Mouse (Mus musculus) liver, embryonic 13.5 days (tissue): ENCODE measurements around the gene Fam217b. TPM values are rescaled to one million over a fixed set of nuclear protein-coding genes. Genes with fewer than 3 reads are reported as not detected.

Experiments used
- ATAC-seq: fragments of 200-750 bp; cut with Nextera tagmentation; 2 replicates; pipeline ENCODE4 v1.8.0; 2017; ENCODE audit warnings: low read depth, mild to moderate bottlenecking, moderate number of reproducible peaks, moderate library complexity
- DNase-seq: peaks from one replicate; pipeline ENCODE4 v3.0.0; 2022
- H3K27ac ChIP-seq: fragments of 300-500 bp; sonication (generic); 2 replicates; pipeline ENCODE4 v1.5.1; 2015; ENCODE audit warnings: moderate library complexity, mild to moderate bottlenecking, inconsistent platforms
- H3K27me3 ChIP-seq: fragments of 300-500 bp; sonication (generic); 2 replicates; pipeline ENCODE4 v1.6.1; 2015; ENCODE audit warnings: mild to moderate bottlenecking, inconsistent platforms
- H3K36me3 ChIP-seq: fragments of 300-500 bp; sonication (generic); 2 replicates; pipeline ENCODE4 v1.6.1; 2015; ENCODE audit warnings: mild to moderate bottlenecking, inconsistent platforms
- H3K4me1 ChIP-seq: fragments of 300-500 bp; sonication (generic); replicated peaks from 2 replicates; pipeline ENCODE4 v1.6.1; 2015; ENCODE audit warnings: inconsistent platforms
- H3K4me2 ChIP-seq: fragments of 300-500 bp; sonication (generic); 2 replicates; pipeline ENCODE4 v1.6.1; 2015; ENCODE audit warnings: inconsistent platforms, mild to moderate bottlenecking, moderate library complexity
- H3K4me3 ChIP-seq: fragments of 300-500 bp; sonication (generic); replicated peaks from 2 replicates; pipeline ENCODE4 v1.5.1; 2015; ENCODE audit warnings: mild to moderate bottlenecking, inconsistent platforms
- H3K9ac ChIP-seq: fragments of 300-500 bp; sonication (generic); 2 replicates; pipeline ENCODE4 v1.6.1; 2015; ENCODE audit warnings: mild to moderate bottlenecking, inconsistent platforms
- H3K9me3 ChIP-seq: fragments of 300-500 bp; sonication (generic); replicated peaks from 2 replicates; pipeline ENCODE4 v1.6.1; 2016; ENCODE audit warnings: inconsistent platforms
- WGBS: fragments of 180-500 bp; shearing (Covaris S2); methylation state at CpG from one replicate; pipeline ENCODE4 v1.1.7; 2015; ENCODE audit not compliant: insufficient replicate concordance; 5-methylcytosine and 5-hydroxymethylcytosine counted together
- polyA plus RNA-seq: library from polyadenylated mRNA; unstranded; fragments of >200 nt; fragmentation: Nextera tagmentation; extraction: Ambion mirVana; gene quantifications from 2 replicates; pipeline ENCODE4 v1.2.1, GENCODE M21; 2015

The Fam217b gene
- polyA plus RNA-seq, 1 experiment from 2014 or later = 1.1 TPM

- 0 out of 2 replicates have a peak, but pooled peaks cover 4% of the 10 kb centered on the region for H3K36me3 ChIP-seq
- no peak for DNase-seq
- no peaks in the 10 kb centered on the region for H3K9me3 ChIP-seq
- H3K27ac ChIP-seq = no peak overlapping the region
- no peak overlapping the region for H3K4me3 ChIP-seq
- no peak overlapping the region for H3K9ac ChIP-seq
- 69% methylated on average over 9 of the region's 9 CpGs for WGBS
- H3K4me2 ChIP-seq = no peak overlapping the region
- H3K27me3 ChIP-seq = no peaks in the 10 kb centered on the region
- ATAC-seq = no peak
- peaks cover 19% of the 10 kb centered on the region for H3K4me1 ChIP-seq
These were observed 6.3 kb downstream of the Fam217b start for GRCm38 (mm10) chr2:178420576-178420975.

DNA sequence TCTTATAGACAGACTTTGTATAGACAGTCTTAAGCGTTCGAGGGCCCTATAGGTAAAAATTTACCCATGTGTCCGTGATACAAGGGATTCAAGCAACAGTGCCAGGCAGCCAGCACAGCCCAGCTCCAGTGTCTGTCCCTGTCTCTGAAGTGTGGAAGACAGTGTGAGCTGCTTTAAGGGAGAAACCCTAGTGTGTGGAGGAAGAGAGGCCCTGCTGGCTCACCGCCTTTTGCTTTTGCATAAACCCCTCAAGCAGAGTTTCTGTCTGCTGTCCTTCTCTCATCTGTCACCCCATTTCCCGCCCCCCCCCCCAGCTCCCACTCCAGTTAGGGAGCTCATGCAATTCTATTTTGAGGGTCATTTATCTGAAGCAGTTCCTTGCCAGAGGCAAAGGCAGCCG, 7.3 kb downstream of the Fam217b start:
- H3K9me3 ChIP-seq = no peaks in the 10 kb centered on the region
- no peak overlapping the region for H3K4me3 ChIP-seq
- DNase-seq (no peak), ATAC-seq (no peak)
- H3K9ac ChIP-seq = no peak overlapping the region
- WGBS = 46% methylated on average over 6 of the region's 6 CpGs
- 0 out of 2 replicates have a peak, but pooled peaks cover 4% of the 10 kb centered on the region for H3K36me3 ChIP-seq
- no peak overlapping the region for H3K4me2 ChIP-seq
- H3K4me1 ChIP-seq = peaks cover 10% of the 10 kb centered on the region
- H3K27ac ChIP-seq = no peak overlapping the region
- no peaks in the 10 kb centered on the region for H3K27me3 ChIP-seq

DNA sequence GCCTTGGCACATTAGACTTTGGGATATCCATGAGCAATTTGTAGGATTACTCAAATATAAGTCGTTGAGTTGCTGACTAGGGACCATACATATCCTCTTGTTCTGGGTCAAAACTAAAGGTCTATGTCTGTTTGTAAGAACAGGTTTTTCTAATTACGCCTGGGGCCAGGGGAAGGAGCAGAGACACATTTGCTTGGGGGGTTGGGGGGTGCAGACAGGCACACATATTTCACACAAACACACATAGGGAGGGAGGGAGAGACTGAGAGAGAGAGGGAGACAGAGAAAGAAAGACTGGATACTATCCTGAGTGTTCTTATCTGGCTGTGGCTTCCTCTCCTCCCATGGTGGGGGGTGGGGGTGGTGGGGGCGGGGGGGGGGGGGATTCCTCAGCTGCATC, 7.9 kb downstream of the Fam217b start:
- ATAC-seq (no peak), DNase-seq (no peak)
- H3K27ac ChIP-seq = no peak overlapping the region
- peaks cover 4% of the 10 kb centered on the region; the same call in 1 of the 2 replicates for H3K4me1 ChIP-seq
- 0 out of 2 replicates have a peak, but pooled peaks cover 4% of the 10 kb centered on the region for H3K36me3 ChIP-seq
- no peaks in the 10 kb centered on the region for H3K27me3 ChIP-seq
- no peaks in the 10 kb centered on the region for H3K9me3 ChIP-seq
- H3K9ac ChIP-seq = no peak overlapping the region
- no peak overlapping the region for H3K4me2 ChIP-seq
- WGBS = 14% methylated on average over 3 of the region's 3 CpGs
- no peak overlapping the region for H3K4me3 ChIP-seq

DNA sequence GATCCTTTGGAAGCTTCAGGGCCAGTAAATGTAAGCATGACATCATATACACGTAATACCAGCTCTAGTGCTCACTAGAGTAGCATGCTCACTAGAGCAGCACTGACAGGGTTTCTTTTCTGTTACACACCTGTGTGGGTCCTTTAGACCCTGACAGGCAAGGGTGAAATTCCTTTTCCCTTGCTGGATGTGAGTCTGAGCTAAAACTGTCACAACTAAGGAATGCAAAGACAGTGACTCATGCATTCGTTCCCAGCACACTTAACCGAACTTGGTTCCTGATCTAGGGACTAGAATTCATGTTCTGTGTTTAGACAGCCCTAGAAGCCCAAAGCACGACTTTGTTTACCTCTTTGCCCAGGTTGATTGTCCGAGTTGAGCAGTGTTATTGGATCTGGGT, 8.9 kb downstream of the Fam217b start:
- DNase-seq (no peak), ATAC-seq (no peak)
- H3K4me1 ChIP-seq = no peaks in the 10 kb centered on the region
- H3K4me2 ChIP-seq = no peak overlapping the region
- no peak overlapping the region for H3K9ac ChIP-seq
- no peak overlapping the region for H3K4me3 ChIP-seq
- 0 out of 2 replicates have a peak, but pooled peaks cover 4% of the 10 kb centered on the region for H3K36me3 ChIP-seq
- no peaks in the 10 kb centered on the region for H3K27me3 ChIP-seq
- 52% methylated on average over 5 of the region's 5 CpGs for WGBS
- H3K9me3 ChIP-seq = no peaks in the 10 kb centered on the region
- no peak overlapping the region for H3K27ac ChIP-seq

- H3K4me2 ChIP-seq = no peak overlapping the region
- DNase-seq = no peak
- no peak for ATAC-seq
- H3K27me3 ChIP-seq = no peaks in the 10 kb centered on the region
- no peaks in the 10 kb centered on the region for H3K36me3 ChIP-seq
- 36% methylated on average over 4 of the region's 4 CpGs for WGBS
- H3K9ac ChIP-seq = no peak overlapping the region
- no peak overlapping the region for H3K27ac ChIP-seq
- H3K4me3 ChIP-seq = no peak overlapping the region
- no peaks in the 10 kb centered on the region for H3K4me1 ChIP-seq
- no peaks in the 10 kb centered on the region for H3K9me3 ChIP-seq
These were observed 11.9 kb downstream of the Fam217b start for GRCm38 (mm10) chr2:178426229-178426628.

- Histone ChIP-seq H3K4me1 (no peaks in the 10 kb centered on the region), H3K9ac (no peak overlapping the region), H3K27ac (no peak overlapping the region), H3K9me3 (no peaks in the 10 kb centered on the region), H3K36me3 (no peaks in the 10 kb centered on the region), H3K4me3 (no peak overlapping the region), H3K27me3 (no peaks in the 10 kb centered on the region), H3K4me2 (no peak overlapping the region)
- no peak for DNase-seq
- WGBS = 55% methylated on average over 5 of the region's 5 CpGs
- no peak for ATAC-seq
These were observed 12.9 kb downstream of the Fam217b start for GRCm38 (mm10) chr2:178427181-178427580.

GRCm38 (mm10) chr2:178428183-178428582, 13.9 kb downstream of the Fam217b start:
- 64% methylated on average over 9 of the region's 9 CpGs for WGBS
- H3K4me2 ChIP-seq = no peak overlapping the region
- no peak for DNase-seq

DNA sequence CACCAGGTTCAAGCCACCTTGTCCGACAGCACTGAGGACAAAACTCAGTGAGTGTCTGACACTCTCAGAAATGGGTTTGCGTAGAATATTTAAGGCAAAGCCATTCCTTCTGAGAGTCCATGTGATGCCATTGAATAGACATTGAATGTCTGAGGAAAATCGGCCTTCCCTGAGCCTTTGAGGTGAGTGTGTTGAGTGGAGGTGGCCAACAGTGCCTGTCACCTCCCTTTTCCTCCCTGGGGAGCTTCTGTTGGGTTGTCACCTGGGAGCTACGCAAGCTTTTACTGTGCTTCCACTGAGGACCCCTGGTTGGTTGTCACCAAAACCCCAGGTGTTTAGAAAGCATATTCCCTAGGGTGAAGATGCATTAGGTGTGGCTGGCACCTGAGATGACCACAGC, 14.4 kb downstream of the Fam217b start:
- H3K27ac ChIP-seq = no peak overlapping the region
- no peak overlapping the region for H3K9ac ChIP-seq
- ATAC-seq (no peak), DNase-seq (no peak)
- 55% methylated on average over 4 of the region's 4 CpGs for WGBS
- H3K27me3 ChIP-seq = no peaks in the 10 kb centered on the region
- H3K4me2 ChIP-seq = no peak overlapping the region
- H3K36me3 ChIP-seq = no peaks in the 10 kb centered on the region
- H3K9me3 ChIP-seq = no peaks in the 10 kb centered on the region
- no peaks in the 10 kb centered on the region for H3K4me1 ChIP-seq
- H3K4me3 ChIP-seq = no peak overlapping the region

More at GRCm38 (mm10) chr2:178428183-178428582, 13.9 kb downstream of the Fam217b start:
- Histone ChIP-seq H3K36me3 (no peaks in the 10 kb centered on the region), H3K4me3 (no peak overlapping the region), H3K27ac (no peak overlapping the region), H3K27me3 (no peaks in the 10 kb centered on the region), H3K9me3 (no peaks in the 10 kb centered on the region), H3K9ac (no peak overlapping the region), H3K4me1 (no peaks in the 10 kb centered on the region)
- no peak for ATAC-seq

DNA sequence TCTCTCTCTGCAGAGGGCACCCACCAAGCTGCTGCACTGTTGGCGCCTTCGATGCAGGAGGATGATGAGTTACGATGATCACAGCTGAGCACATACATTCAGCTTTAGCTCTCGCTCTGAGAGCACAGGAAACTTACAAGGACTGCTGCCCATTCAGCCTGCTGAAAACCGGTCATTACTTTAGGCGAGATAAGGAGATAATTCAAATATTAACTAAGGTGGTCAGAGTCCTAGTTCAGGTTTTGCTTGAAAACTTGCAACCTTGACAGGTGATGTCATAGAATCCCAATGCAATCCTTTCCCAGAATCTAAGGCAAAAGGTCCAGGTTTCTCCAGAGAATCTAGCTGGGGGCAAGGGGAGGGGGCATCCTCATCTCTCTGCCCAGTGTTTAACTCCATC, 15.1 kb downstream of the Fam217b start:
- H3K4me3 ChIP-seq = no peak overlapping the region
- H3K27ac ChIP-seq = no peak overlapping the region
- no peak overlapping the region for H3K9ac ChIP-seq
- H3K4me1 ChIP-seq = no peaks in the 10 kb centered on the region
- ATAC-seq (no peak), DNase-seq (no peak)
- WGBS = 57% methylated on average over 6 of the region's 6 CpGs
- no peak overlapping the region for H3K4me2 ChIP-seq
- H3K9me3 ChIP-seq = no peaks in the 10 kb centered on the region
- H3K36me3 ChIP-seq = no peaks in the 10 kb centered on the region
- H3K27me3 ChIP-seq = no peaks in the 10 kb centered on the region

GRCm38 (mm10) chr2:178430231-178430630, 15.9 kb downstream of the Fam217b start, which contains the start of gene Cdh26:
Cdh26 (plus strand) TSS chr2:178430531.
- ATAC-seq (no peak), DNase-seq (no peak)
- no peak within 1 kb of the TSS for H3K4me2 ChIP-seq

DNA sequence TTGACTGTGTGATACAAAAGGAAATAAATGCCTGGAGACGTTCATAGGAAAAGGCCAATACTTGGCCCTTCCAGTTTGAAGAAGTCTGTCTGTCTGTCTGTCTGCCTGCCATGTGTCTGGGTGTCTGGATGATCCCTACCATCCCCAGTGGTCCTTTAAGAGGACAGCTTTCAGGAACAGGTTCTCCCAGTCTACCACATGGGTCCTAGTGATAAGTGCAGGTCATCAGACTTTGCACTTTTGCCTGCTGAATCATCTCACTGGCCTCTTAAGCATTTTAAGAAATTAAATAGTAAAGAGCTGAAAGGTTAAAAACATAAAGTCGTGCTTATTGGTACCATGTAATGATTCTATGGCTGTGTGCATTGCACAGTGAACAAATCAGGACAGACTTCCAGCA, 19.2 kb downstream of the Fam217b start:
- ATAC-seq (no peak), DNase-seq (no peak)
- Histone ChIP-seq H3K27me3 (no peaks in the 10 kb centered on the region), H3K36me3 (no peaks in the 10 kb centered on the region), H3K9ac (no peak overlapping the region), H3K4me3 (no peak overlapping the region), H3K4me1 (no peaks in the 10 kb centered on the region), H3K9me3 (no peaks in the 10 kb centered on the region), H3K4me2 (no peak overlapping the region), H3K27ac (no peak overlapping the region)
- 33% methylated on average over 2 of the region's 2 CpGs for WGBS

More at GRCm38 (mm10) chr2:178430231-178430630, 15.9 kb downstream of the Fam217b start, which contains the start of gene Cdh26:
- Histone ChIP-seq H3K27ac (no peak within 1 kb of the TSS), H3K27me3 (no peaks in the 10 kb centered on the region), H3K9ac (no peak within 1 kb of the TSS), H3K4me1 (no peaks in the 10 kb centered on the region), H3K4me3 (no peak within 1 kb of the TSS), H3K36me3 (no peaks in the 10 kb centered on the region), H3K9me3 (no peaks in the 10 kb centered on the region)
- 86% methylated on average over 4 of the region's 4 CpGs for WGBS

DNA sequence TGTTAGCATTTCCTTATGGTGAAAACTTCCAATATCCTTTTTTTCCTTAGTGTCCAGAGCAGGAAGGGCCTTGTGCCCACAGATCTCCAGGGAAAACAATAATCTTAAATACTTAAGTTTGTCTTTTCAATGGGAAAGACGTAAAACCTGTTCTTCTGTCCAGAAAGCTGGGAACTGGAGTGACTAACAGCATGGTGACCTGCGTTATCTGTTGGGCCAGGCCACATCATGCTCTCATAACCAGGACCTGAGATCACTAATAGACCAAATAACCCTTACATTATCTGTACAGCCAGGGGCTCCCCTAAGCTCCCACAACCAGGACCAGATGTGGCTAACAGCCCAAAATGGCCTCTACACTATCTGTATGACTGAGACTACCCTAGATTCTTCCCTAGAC, 19.6 kb downstream of the Fam217b start:
- Histone ChIP-seq H3K4me2 (no peak overlapping the region), H3K36me3 (no peaks in the 10 kb centered on the region), H3K4me1 (no peaks in the 10 kb centered on the region), H3K4me3 (no peak overlapping the region), H3K9me3 (no peaks in the 10 kb centered on the region), H3K27ac (no peak overlapping the region), H3K9ac (no peak overlapping the region), H3K27me3 (no peaks in the 10 kb centered on the region)
- DNase-seq (no peak), ATAC-seq (no peak)
- 71% methylated on average over 2 of the region's 2 CpGs for WGBS
